Mouse (Mus musculus): ENCODE data around the gene Dstn. TPM values are rescaled to one million over a fixed set of nuclear protein-coding genes. Genes with fewer than 3 reads are reported as not detected.

Dstn gene
- polyA plus RNA-seq, 1 experiment from 2014 or later, result 746 TPM

DNA sequence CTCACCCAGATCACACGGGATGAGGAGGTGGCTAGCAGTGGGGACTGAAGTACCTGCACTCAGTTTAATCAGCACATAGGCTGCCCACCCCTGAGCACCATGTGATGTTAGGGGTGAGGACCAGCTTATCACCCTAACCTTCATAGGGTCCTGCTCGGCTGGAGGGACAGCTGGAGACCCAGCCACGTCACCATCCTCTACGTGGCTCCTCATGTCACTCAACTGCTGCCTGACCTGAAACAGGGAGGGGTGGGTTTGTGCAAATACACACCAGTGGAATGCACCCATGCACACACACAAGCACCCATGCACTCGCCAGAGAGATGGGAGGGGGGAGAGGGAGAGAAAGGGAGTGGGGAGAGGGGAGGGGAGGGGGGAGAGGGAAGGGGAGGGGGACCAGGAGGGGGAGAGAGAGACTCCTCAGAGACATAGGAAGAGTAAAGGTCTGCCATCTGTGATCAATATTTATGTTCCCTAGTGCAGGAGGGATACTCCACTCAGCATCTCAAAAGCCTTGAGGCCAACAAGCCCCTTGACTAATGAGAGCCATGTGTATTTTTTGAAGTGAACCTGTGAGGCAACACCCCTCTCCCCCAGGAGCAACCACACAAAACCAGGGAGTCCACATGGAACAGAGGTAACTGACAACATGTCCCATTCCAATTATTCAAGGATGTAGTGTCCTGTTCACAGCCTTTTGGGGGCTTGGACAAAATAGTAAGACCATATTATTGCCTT lies 35.3 kb downstream of the Dstn start:
- 56% methylated on average over 5 of the region's 5 CpGs for WGBS

GRCm38 (mm10) chr2:143951028-143951420 lies 35.9 kb downstream of the Dstn start:
- Histone ChIP-seq H3K9me3 (no peaks in the 10 kb centered on the region), H3K27ac (peak overlapping the region; percentile 29; the same call in 1 of the 2 replicates), H3K27me3 (ENCODE audit: insufficient read depth, poor library complexity, severe bottlenecking) (no peaks in the 10 kb centered on the region), H3K36me3 (peaks cover 100% of the 10 kb centered on the region), H3K4me1 (peaks cover 55% of the 10 kb centered on the region), H3K4me3 (no peak overlapping the region)
- no peak for DNase-seq (ENCODE audit: low spot score)
- WGBS, result 70% methylated on average over 1 of the region's 1 CpGs

More for the DNA sequence above, 35.3 kb downstream of the Dstn start:
- peaks cover 60% of the 10 kb centered on the region for H3K4me1 ChIP-seq
- H3K36me3 ChIP-seq, result peaks cover 100% of the 10 kb centered on the region
- DNase-seq (ENCODE audit: low spot score), result no peak
- no peak overlapping the region for H3K27ac ChIP-seq
- no peak overlapping the region for H3K4me3 ChIP-seq
- no peaks in the 10 kb centered on the region for H3K27me3 ChIP-seq (ENCODE audit: insufficient read depth, poor library complexity, severe bottlenecking)
- H3K9me3 ChIP-seq, result no peaks in the 10 kb centered on the region

DNA sequence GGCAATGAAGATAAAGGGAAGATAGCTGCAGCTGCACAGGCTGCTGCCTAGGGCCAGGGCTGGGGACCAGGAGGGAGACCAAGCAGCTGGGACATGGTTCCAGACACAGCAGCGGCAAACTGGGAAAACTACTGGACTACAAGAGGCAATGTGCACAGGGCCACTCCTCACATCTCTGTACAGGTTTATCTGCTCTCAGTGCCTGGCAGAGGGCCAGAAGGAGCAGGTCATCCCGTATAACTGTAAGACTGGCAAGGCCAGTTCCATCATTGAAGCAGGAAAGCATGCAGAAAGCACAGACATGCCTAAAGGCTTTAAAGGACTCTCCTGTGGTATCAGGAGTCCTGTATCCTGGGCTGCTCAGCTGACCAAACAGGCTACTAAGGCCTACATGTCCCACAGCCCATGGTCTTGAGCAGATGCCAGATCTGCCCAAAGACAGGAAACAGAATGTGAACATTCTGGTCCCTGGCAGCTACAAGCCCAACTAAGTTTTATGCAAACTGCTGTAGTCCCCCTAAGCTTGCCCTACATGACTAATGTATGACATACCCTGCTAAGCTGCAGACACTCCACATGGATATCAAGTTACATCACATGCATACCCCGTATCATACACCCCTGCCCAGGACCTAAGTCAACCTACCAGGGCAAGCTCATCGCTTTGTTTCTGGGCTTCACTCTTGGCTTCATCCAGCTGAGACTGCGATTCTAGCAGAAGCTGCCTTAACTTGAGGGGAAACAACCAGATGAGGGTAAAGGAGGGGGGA lies 36.6 kb downstream of the Dstn start:
- Histone ChIP-seq H3K4me3 (no peak overlapping the region), H3K36me3 (peaks cover 100% of the 10 kb centered on the region), H3K27ac (0 out of 2 replicates have a peak overlapping the region, but pooled peaks have one; percentile 29), H3K27me3 (ENCODE audit: insufficient read depth, poor library complexity, severe bottlenecking) (no peaks in the 10 kb centered on the region), H3K9me3 (no peaks in the 10 kb centered on the region), H3K4me1 (peaks cover 48% of the 10 kb centered on the region)
- DNase-seq (ENCODE audit: low spot score), result no peak
- WGBS, result 75% methylated on average over 5 of the region's 5 CpGs

DNA sequence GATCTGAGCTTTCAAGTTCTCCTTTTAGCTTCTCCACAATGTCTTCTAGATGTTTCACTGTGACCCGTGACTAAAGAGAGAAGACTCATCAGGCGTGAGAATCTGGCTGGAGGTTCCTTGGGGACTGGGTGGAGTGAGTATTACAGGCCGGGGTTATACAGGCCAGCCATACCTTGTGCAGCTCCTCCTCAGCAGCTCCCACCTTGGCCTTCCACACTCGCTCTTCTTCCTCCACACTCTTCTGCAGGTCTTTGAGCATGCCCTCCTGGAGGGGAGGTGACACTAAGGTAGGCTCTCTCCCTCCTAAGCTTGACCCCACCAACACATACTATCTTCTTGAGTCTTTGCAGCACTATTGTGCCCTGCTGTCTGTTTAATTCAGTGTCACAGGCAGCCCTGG lies 38.8 kb downstream of the Dstn start:
- no peak for DNase-seq (ENCODE audit: low spot score)
- Histone ChIP-seq H3K27me3 (ENCODE audit: insufficient read depth, poor library complexity, severe bottlenecking) (no peaks in the 10 kb centered on the region), H3K4me1 (peaks cover 32% of the 10 kb centered on the region), H3K36me3 (peaks cover 98% of the 10 kb centered on the region), H3K27ac (no peak overlapping the region), H3K9me3 (no peaks in the 10 kb centered on the region), H3K4me3 (no peak overlapping the region)
- WGBS, result 90% methylated on average over 4 of the region's 4 CpGs

GRCm38 (mm10) chr2:143955004-143955403 lies 39.9 kb downstream of the Dstn start:
- no peak for DNase-seq (ENCODE audit: low spot score)
- H3K27ac ChIP-seq, result no peak overlapping the region
- H3K9me3 ChIP-seq, result no peaks in the 10 kb centered on the region
- H3K36me3 ChIP-seq, result peaks cover 97% of the 10 kb centered on the region
- H3K27me3 ChIP-seq (ENCODE audit: insufficient read depth, poor library complexity, severe bottlenecking), result no peaks in the 10 kb centered on the region
- peaks cover 22% of the 10 kb centered on the region for H3K4me1 ChIP-seq
- H3K4me3 ChIP-seq, result no peak overlapping the region
- WGBS, result 87% methylated on average over 4 of the region's 4 CpGs

DNA sequence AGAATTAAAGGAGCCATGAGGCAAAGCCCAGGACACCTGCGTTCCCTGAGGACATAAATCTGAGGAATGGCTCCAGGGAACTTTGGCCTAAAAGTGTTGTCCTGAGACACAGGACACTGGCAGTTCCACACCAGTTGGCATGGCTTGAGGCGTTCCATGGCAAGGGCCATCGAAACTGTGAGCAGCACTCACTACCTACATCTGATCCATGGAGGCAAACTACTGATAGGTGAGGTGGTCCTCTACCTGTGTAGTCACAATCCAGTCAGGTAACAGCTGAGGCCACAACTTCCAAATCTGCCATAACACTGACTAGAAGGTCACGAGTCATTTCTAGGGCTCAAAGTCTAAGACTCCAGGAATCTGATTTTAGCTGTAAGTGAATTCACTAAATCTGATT lies 40.6 kb downstream of the Dstn start:
- Histone ChIP-seq H3K36me3 (peaks cover 95% of the 10 kb centered on the region), H3K27me3 (ENCODE audit: insufficient read depth, poor library complexity, severe bottlenecking) (no peaks in the 10 kb centered on the region), H3K9me3 (no peaks in the 10 kb centered on the region), H3K4me3 (no peak overlapping the region), H3K27ac (no peak overlapping the region), H3K4me1 (peaks cover 16% of the 10 kb centered on the region; the same call in 1 of the 2 replicates)
- no peak for DNase-seq (ENCODE audit: low spot score)
- WGBS, result 94% methylated on average over 4 of the region's 4 CpGs

DNA sequence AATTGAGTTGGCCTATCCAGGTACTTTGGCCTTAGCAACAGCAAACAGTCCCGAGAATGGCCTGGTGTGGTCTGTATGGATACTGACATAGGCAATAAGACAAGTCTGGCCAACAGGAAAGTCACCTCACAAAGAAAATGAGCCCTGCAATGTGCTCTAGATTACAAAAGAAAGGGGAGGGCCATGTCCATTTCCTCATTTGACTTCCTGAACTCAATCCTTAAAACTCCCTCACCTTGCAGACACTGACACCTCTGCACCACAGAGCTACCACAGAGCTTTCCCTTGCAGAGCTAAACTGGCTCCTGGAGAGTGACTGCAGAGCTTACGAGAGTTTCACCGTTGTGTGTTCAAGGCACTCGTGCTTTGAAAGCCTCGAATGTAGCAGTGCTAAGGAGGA lies 47.1 kb downstream of the Dstn start:
- no peaks in the 10 kb centered on the region for H3K9me3 ChIP-seq
- 96% methylated on average over 5 of the region's 5 CpGs for WGBS
- no peaks in the 10 kb centered on the region for H3K27me3 ChIP-seq (ENCODE audit: insufficient read depth, poor library complexity, severe bottlenecking)
- no peak for DNase-seq (ENCODE audit: low spot score)
- peaks cover 95% of the 10 kb centered on the region for H3K36me3 ChIP-seq
- H3K27ac ChIP-seq, result no peak overlapping the region
- H3K4me3 ChIP-seq, result no peak overlapping the region
- H3K4me1 ChIP-seq, result no peaks in the 10 kb centered on the region

GRCm38 (mm10) chr2:143963318-143963717 lies 48.2 kb downstream of the Dstn start:
- 0 out of 2 replicates have a peak, but pooled peaks cover 5% of the 10 kb centered on the region for H3K4me1 ChIP-seq
- WGBS, result 89% methylated on average over 1 of the region's 1 CpGs
- H3K9me3 ChIP-seq, result no peaks in the 10 kb centered on the region
- peaks cover 95% of the 10 kb centered on the region for H3K36me3 ChIP-seq
- no peak for DNase-seq (ENCODE audit: low spot score)
- no peaks in the 10 kb centered on the region for H3K27me3 ChIP-seq (ENCODE audit: insufficient read depth, poor library complexity, severe bottlenecking)
- no peak overlapping the region for H3K27ac ChIP-seq
- no peak overlapping the region for H3K4me3 ChIP-seq

DNA sequence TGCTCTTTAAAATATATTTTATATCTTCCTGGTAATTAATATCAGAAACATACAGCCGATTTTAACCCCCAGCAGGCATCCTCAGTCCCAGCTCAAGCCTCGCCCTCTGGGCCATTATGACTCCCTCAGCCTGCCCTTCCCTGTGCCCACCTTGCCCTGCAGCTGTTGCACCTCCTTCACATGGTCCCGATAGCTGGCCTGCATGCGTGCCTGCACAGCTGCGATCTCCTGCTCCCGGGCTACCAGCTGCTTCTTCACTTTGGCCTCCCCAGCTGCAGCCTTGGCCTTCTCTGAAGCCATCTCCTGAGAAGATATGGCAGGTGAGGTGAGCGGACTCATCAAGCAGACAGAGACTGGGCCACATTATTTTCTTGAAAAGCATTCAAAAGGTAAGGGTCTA lies 54.1 kb downstream of the Dstn start:
- no peak for DNase-seq (ENCODE audit: low spot score)
- WGBS, result 91% methylated on average over 7 of the region's 7 CpGs
- Histone ChIP-seq H3K9me3 (no peaks in the 10 kb centered on the region), H3K27ac (no peak overlapping the region), H3K4me3 (no peak overlapping the region), H3K4me1 (0 out of 2 replicates have a peak, but pooled peaks cover 6% of the 10 kb centered on the region), H3K27me3 (ENCODE audit: insufficient read depth, poor library complexity, severe bottlenecking) (no peaks in the 10 kb centered on the region), H3K36me3 (peaks cover 100% of the 10 kb centered on the region)

- Histone ChIP-seq H3K9me3 (no peaks in the 10 kb centered on the region), H3K4me1 (0 out of 2 replicates have a peak, but pooled peaks cover 6% of the 10 kb centered on the region), H3K27me3 (ENCODE audit: insufficient read depth, poor library complexity, severe bottlenecking) (no peaks in the 10 kb centered on the region), H3K4me3 (no peak overlapping the region), H3K27ac (no peak overlapping the region), H3K36me3 (peaks cover 93% of the 10 kb centered on the region)
- WGBS, result 92% methylated on average over 2 of the region's 2 CpGs
- no peak for DNase-seq (ENCODE audit: low spot score)
These were observed 55.7 kb downstream of the Dstn start for GRCm38 (mm10) chr2:143970841-143971240.

- Histone ChIP-seq H3K36me3 (peaks cover 83% of the 10 kb centered on the region), H3K27me3 (ENCODE audit: insufficient read depth, poor library complexity, severe bottlenecking) (no peaks in the 10 kb centered on the region), H3K27ac (no peak overlapping the region), H3K9me3 (no peaks in the 10 kb centered on the region), H3K4me1 (0 out of 2 replicates have a peak, but pooled peaks cover 6% of the 10 kb centered on the region), H3K4me3 (no peak overlapping the region)
- 88% methylated on average over 2 of the region's 2 CpGs for WGBS
- no peak for DNase-seq (ENCODE audit: low spot score)
These were observed 56.8 kb downstream of the Dstn start for GRCm38 (mm10) chr2:143971887-143972286.

GRCm38 (mm10) chr2:143973161-143973560 lies 58.0 kb downstream of the Dstn start:
- no peak overlapping the region for H3K27ac ChIP-seq
- 92% methylated on average over 7 of the region's 7 CpGs for WGBS

GRCm38 (mm10) chr2:143975146-143975649 lies 60.1 kb downstream of the Dstn start:
- no peak overlapping the region for H3K27ac ChIP-seq
- no peaks in the 10 kb centered on the region for H3K9me3 ChIP-seq
- WGBS, result 96% methylated on average over 5 of the region's 5 CpGs
- H3K27me3 ChIP-seq (ENCODE audit: insufficient read depth, poor library complexity, severe bottlenecking), result no peaks in the 10 kb centered on the region
- H3K4me1 ChIP-seq, result peaks cover 8% of the 10 kb centered on the region; the same call in 1 of the 2 replicates
- no peak for DNase-seq (ENCODE audit: low spot score)
- peaks cover 65% of the 10 kb centered on the region for H3K36me3 ChIP-seq
- no peak overlapping the region for H3K4me3 ChIP-seq

More at GRCm38 (mm10) chr2:143973161-143973560, 58.0 kb downstream of the Dstn start:
- DNase-seq (ENCODE audit: low spot score), result no peak
- H3K4me3 ChIP-seq, result no peak overlapping the region
- H3K9me3 ChIP-seq, result no peaks in the 10 kb centered on the region
- H3K36me3 ChIP-seq, result peaks cover 71% of the 10 kb centered on the region
- H3K27me3 ChIP-seq (ENCODE audit: insufficient read depth, poor library complexity, severe bottlenecking), result no peaks in the 10 kb centered on the region
- H3K4me1 ChIP-seq, result 0 out of 2 replicates have a peak, but pooled peaks cover 3% of the 10 kb centered on the region

All from heart, embryonic 10.5 days (tissue).